Mouse (Mus musculus): ENCODE measurements around the gene Irx2.

Gene Irx2

GRCm38 (mm10) chr13:72628462-72628916 is at the start of gene Irx2:
Gene Irx2 (plus strand): TSS chr13:72628820.
- DNase-seq (ENCODE audit: low spot score in 2 of 2): no peak

DNA sequence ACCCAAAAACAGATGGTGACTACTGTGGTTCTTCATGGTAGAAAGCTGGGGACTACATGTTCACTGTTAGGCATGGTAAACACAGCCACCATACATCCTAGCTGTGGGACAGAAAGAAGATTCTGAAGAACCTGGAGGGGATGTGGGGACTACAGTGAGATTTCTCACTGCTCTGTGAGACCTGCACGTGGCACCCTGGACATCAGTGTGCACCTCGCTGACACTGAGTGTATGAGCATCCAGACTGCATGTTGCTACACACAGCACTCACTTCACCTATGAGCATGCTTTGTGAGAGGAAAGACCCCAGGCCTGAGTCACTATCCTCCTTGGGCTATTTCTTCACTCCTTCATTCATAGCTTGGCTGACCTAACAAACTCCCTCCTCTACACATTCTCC is 47.3 kb upstream of the Irx2 start:
- no peak for DNase-seq (ENCODE audit: low spot score in 2 of 2)

DNA sequence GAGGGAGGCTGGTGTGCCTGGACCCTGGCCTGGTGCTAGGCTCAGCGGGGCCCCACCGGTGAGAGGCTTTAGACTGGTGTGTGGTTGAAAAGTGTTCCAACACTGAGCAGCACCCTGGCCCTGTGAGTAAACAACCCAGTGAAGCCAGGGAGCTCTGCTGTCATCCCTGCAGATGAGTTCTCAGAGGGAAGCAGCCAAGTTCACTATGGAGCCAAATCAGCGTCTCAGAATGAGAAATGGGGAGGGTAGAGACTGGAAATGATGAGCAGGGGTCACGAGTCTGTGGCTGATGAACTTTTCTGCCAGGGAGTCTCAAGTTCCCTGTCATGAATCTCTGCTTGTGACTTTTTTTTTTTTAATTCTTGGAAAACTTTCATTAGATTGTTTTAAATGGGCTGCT is 36.1 kb upstream of the Irx2 start:
- no peak for DNase-seq (ENCODE audit: low spot score in 2 of 2)

DNA sequence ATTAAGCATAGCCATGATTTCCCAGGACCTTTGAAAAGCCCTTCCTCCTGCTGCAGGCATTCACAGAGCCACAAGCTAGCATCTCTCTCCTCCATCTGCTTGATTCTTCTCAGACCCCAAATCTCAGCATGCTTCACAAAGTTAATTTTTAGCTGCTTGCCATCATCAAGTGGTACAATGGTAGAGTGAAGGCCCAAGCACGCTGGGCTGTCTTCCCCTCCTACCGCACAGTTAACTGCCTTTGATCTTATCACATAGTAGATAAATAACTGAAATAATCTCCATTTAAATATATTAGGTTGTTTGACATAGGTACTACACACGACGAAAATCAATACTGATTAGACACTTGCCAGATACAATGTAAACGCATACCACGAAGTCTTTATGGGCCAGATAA is 35.3 kb upstream of the Irx2 start:
- no peak for DNase-seq (ENCODE audit: low spot score in 2 of 2)

- no peak for DNase-seq (ENCODE audit: low spot score in 2 of 2)
Observed at GRCm38 (mm10) chr13:72593710-72594111, 34.9 kb upstream of the Irx2 start.

- no peak for DNase-seq (ENCODE audit: low spot score in 2 of 2)
Observed at GRCm38 (mm10) chr13:72599254-72599653, 29.4 kb upstream of the Irx2 start.

DNA sequence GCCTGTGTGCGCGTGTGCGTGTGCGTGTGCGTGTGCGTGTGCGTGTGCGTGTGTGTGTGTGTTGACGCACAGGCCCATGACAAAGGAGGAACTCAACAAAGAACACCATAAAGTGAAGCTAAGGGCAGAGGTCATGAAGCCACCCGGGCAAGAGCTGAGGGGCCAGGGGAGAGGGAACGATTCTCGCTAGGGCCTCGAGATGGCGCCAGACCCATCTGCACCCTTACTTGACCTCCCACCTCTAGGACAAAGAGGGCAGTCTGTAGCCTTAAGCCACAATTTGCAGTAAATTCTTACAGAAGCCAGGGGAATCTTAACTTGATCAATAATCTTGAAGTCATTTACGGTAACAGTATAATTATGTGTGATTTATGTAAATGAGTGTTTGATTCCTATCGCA is 19.9 kb upstream of the Irx2 start:
- no peak for DNase-seq (ENCODE audit: low spot score in 2 of 2)

GRCm38 (mm10) chr13:72610277-72610676 is 18.3 kb upstream of the Irx2 start:
- DNase-seq (ENCODE audit: low spot score in 2 of 2): no peak

DNA sequence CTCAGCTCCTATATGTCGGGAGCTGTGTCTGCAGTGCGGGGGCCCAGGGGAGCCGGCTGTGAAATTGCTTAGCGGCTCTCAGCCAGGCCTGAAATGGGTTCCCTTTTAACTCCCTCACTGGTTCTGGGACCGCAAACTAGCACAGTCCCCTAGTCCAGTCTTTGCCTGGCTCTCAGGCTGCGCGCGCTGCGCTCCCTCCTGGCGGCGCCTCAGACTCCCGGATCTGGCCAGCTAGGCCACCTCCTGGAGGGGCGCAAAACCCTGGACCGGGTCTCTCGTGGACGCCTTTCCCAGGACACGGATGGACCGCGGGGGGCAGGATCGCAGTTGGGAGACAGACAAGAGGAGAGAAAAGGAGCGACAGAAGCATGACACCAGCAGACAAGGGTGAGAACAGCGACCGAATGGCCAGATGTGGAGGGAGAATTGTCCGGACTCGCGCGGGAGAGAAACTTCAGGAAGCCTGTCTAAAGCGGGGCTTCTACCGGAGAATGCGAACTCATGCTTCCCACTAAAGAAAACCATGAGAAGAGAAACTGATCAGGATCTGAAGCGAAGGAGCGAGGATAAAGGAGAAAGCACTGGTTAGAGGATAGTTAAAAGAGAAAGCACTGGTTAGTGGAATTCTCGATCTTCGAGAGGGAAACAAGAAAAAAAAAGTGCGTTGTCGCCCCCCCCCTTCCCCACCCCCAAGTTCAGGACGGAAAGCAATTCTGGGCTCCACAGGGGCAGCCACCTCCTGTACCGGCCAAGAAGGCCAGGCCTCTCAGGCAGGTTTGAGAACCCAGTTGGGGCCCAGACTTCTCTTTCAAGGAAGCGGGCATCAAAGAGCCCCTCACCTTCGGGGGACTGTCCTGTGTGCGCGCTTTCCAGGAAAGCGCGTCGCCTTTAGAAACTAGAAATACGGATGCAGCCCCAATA is 4.4 kb upstream of the Irx2 start:
- no peak for DNase-seq (ENCODE audit: low spot score in 2 of 2)

GRCm38 (mm10) chr13:72624847-72625170 is 3.8 kb upstream of the Irx2 start:
- DNase-seq (ENCODE audit: low spot score in 2 of 2): no peak

DNA sequence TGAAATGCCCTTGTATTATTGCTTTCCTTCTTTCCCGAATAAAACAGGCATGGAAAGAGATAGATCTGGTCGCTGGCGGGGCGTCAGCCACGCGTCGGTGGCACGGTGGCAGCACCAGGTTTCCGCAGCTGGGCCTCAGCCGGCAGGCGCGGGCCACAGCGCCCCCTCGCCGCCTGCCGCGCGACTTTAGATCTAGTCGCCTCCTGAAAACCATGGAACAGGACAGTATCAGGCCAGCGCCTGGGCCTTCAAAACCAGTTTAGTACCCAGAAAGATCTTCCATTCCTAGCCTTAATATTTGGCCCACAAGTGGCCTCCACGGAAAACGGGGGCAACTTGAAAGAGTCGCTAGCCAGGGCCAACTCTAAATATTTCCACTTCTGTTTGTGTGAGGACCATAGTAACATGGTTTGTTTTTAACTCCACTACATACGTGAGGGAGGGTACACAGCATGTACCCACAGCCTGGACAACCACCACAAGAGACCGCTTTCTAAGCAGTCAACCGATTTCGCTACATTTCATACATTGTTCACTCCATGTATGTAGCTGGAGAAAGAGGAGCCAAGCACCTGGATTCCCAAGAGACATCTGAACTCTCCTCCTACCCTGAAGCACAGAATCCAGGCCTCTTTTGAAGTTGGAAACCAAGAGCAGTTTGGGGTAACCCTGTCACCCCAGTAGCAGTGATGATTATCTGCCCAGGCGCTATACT is 3.2 kb upstream of the Irx2 start:
- DNase-seq (ENCODE audit: low spot score in 2 of 2): no peak

- no peak for DNase-seq (ENCODE audit: low spot score in 2 of 2)
Observed at GRCm38 (mm10) chr13:72627391-72628321, 964 bp upstream of the Irx2 start.

DNA sequence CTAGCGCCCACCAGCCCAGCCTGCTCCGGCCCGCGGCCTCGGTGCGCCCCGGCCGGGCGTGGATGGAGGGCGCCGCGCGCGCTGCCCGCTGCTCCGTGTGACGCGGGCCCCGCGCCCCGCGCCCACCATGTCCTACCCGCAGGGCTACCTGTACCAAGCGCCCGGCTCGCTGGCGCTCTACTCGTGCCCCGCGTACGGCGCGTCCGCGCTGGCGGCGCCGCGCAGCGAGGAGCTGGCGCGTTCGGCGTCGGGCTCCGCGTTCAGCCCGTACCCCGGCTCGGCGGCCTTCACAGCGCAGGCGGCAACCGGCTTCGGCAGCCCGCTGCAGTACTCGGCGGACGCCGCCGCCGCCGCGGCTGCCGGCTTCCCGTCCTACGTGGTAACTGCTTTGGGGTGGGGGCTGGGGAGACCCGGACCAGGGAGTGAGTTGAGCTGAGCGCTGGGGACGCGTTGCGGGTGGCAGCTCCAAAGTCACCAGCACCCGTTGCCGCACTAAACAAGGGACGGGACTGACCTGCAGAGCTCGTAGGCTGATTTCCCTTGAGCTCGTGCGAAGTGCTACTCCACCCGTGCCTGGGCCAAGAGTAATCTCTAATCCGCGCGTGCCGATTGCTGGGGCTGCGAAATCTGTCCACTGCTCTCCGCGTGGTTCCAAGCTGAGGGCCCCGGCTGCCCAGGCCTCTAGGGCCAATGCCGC is 463 bp downstream of the Irx2 start:
- DNase-seq (ENCODE audit: low spot score in 2 of 2): no peak

DNA sequence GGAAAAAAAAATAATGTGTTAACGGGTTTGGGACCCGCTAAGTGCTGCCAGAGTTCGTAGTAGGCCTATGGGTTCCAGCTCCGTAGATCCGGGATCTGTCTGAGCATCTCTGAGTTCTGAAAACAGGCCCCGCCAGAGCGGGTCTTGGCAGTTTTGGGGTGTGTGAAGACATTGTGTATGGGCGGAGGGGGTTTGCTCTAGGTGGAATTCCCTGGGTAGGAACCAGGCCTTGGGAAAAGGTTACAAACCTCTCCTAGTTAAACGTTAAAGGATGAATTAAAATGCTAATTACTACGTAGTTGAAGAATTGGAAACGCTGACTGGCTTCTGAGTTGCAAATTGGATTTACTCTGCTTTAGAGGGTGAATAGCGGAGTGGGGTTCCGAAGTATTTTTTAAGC is 1.2 kb downstream of the Irx2 start:
- no peak for DNase-seq (ENCODE audit: low spot score in 2 of 2)

DNA sequence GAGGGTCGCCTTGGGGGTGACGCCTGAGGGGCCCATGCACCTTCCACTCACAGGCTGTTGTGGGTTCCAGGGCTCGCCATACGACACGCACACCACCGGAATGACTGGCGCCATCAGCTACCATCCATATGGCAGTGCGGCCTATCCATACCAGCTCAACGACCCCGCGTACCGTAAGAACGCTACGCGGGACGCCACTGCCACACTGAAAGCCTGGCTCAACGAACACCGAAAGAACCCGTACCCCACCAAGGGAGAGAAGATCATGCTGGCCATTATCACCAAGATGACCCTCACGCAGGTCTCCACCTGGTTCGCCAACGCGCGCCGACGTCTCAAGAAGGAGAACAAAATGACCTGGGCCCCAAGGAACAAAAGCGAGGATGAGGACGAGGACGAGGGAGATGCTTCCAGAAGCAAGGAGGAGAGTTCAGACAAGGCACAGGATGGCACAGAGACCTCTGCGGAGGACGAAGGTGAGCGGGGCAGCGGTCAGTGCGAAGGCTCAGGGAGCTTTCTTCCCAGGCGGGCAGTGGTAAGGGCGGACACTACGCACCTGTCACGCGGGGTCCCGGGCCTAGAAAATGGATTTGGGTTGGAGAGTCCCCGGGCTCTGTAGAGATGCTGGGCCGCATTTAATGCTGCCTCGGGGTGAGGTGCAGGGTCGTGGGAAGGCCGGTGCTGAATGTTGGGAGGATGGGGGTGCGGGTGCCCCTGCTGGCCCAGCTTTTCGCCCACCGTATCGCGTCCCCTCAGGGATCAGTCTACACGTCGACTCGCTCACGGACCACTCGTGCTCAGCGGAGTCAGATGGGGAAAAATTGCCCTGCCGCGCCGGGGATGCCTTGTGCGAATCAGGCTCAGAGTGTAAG is 2.1 kb downstream of the Irx2 start:
- DNase-seq (ENCODE audit: low spot score in 2 of 2): no peak

- no peak for DNase-seq (ENCODE audit: low spot score in 2 of 2)
Observed at GRCm38 (mm10) chr13:72631373-72632021, 2.9 kb downstream of the Irx2 start.

GRCm38 (mm10) chr13:72632361-72632760 is 3.7 kb downstream of the Irx2 start:
- no peak for DNase-seq (ENCODE audit: low spot score in 2 of 2)

DNA sequence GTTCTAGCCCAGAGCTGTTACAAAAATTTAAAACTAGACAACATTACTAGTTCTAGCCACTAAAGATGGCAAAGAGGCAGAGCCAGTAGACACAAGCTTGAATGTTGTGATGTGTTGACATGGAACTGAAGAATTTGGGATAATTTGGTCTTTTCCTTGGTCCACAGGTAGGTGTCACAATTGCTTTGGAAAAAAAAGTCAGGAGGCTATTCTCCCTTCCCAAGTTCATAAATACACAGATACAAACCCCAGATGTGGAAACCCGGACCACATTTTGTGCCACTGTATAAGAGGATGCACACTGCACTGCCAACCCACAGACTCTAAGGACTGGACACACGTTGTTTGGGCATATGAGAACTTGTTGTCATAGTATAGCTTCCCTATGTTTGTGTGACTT is 4.5 kb downstream of the Irx2 start:
- DNase-seq (ENCODE audit: low spot score in 2 of 2): no peak

- no peak for DNase-seq (ENCODE audit: low spot score in 2 of 2)
Observed at GRCm38 (mm10) chr13:72634752-72635315, 6.2 kb downstream of the Irx2 start.
